Mouse (Mus musculus) layer of hippocampus, postnatal 10 days (tissue): ENCODE data around the gene Slpi. TPM values are rescaled to one million over a fixed set of nuclear protein-coding genes. Genes with fewer than 3 reads are reported as not detected.
"Not testable (repeated sequence)": the region's sequence is repeated elsewhere in the genome, so short reads cannot be mapped to it uniquely, and the experiment has no call there.

Source experiments
- DNase-seq, 2 experiments: peaks; one replicate each; pipeline ENCODE4 v3.0.0; 2021; ENCODE audit warnings: low spot score in 2 of 2
- microRNA-seq, 2 experiments: library from miRNA; unstranded; fragments of <30 nt; microRNA quantifications; one replicate each; pipeline ENCODE4 v1.2.0; 2021
- total RNA-seq, 2 experiments: library from RNA; stranded (reverse); gene quantifications; 2 replicates each; pipeline ENCODE4 v1.2.3; 2021

Slpi gene
- total RNA-seq, 2 experiments from 2014 or later: 1.0 to 1.4 TPM

DNA sequence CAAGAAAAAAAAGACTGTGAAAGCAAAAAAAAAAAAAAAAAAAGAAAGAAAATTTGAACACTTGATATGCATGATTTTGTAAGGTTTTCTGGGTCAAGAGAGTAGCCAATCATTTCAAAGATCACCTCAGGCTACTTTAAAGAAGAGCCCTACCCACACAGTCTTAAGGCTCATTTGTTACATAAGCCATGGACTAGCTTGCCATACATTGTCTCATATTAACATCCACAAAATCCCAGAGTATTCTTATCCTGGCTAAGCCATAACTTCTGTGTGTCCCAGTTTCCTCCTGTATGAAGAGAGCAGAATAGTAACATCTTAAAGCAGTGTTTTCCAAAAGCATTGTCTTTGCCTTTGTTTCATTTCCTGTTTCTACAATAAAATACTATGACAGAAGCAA is 73.4 kb downstream of the Slpi start:
- DNase-seq: not testable (repeated sequence)

DNA sequence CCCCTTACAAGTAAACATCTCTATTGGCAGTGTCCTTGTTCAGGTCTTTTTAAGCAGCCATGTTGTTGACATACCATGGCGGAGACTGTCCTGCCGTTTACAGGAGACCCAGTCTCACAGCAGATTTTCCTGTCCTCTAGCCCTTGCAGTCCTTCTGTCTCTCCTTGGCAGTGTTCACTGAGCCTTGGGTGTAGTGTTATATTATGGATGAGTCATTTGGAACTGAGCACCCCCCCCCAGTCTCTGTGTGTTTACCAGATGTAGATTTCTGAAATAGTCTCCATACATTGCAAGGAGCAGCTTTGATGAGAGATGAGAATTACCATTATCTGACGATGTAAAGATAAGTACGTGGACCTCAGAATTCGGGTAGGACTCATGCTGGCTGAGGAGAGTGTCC is 76.3 kb downstream of the Slpi start:
- no peak for DNase-seq

Small RNAs within 50 kb of the gene (microRNA-seq; reads per million reads assigned to microRNA genes)
- gene Mir7678: 0 reads per million in 2 experiments

Other genes with a start within 250 kb of the Slpi start
- gene Kcns1, start 218.0 kb downstream of the Slpi start, total RNA-seq: 1 to 10 TPM; 6.5 to 7.7 TPM
- gene Wfdc5, start 206.4 kb downstream of the Slpi start, total RNA-seq: not detected
- not detected for gene Wfdc12, start 198.5 kb downstream of the Slpi start, total RNA-seq
- gene Wfdc15a, start 189.0 kb downstream of the Slpi start, total RNA-seq: not detected
- gene Wfdc15b, start 167.4 kb downstream of the Slpi start, total RNA-seq: not detected
- gene Svs2, start 150.6 kb downstream of the Slpi start, total RNA-seq: not detected
- gene Svs3b, start 132.5 kb downstream of the Slpi start, total RNA-seq: not detected
- gene Svs4, start 110.6 kb downstream of the Slpi start, total RNA-seq: not detected
- not detected for gene Svs3a, start 99.8 kb downstream of the Slpi start, total RNA-seq
- gene Svs6, start 72.3 kb downstream of the Slpi start, total RNA-seq: not detected
- not detected for gene Svs5, start 56.4 kb downstream of the Slpi start, total RNA-seq
- under 1 TPM; 0.38 to 0.48 TPM for gene Rbpjl, start 14.0 kb upstream of the Slpi start, total RNA-seq
- gene Matn4, start 16.1 kb upstream of the Slpi start, total RNA-seq: 10 to 100 TPM; 20.4 to 25.9 TPM
- gene Sdc4, start 54.8 kb upstream of the Slpi start, total RNA-seq: 10 to 100 TPM; 74.2 to 83.4 TPM
- gene Sys1, start 67.9 kb upstream of the Slpi start, total RNA-seq: 10 to 100 TPM; 43.9 to 45.8 TPM
- gene Gm20458, start 71.9 kb upstream of the Slpi start, total RNA-seq: 10 to 100 TPM in 1 of 2 experiments, 1 to 10 TPM in 1; 4.1 to 17.9 TPM
- not detected for gene Trp53tg5, start 84.6 kb upstream of the Slpi start, total RNA-seq
- gene Dbndd2, start 97.0 kb upstream of the Slpi start, total RNA-seq: 10 to 100 TPM; 58.9 to 61.0 TPM
- 100 to 1,000 TPM; 106 to 109 TPM for gene Pigt, start 108.4 kb upstream of the Slpi start, total RNA-seq
- under 1 TPM in 1 of 2 experiments, not detected in 1; 0.73 TPM for gene Wfdc2, start 173.3 kb upstream of the Slpi start, total RNA-seq
- not detected for gene Spint3, start 184.4 kb upstream of the Slpi start, total RNA-seq
- 1 to 10 TPM in 1 of 2 experiments, under 1 TPM in 1; 0.78 to 2.2 TPM for gene Wfdc6a, start 196.4 kb upstream of the Slpi start, total RNA-seq
- not detected for gene Eppin, start 204.5 kb upstream of the Slpi start, total RNA-seq
- gene Wfdc6b, start 224.4 kb upstream of the Slpi start, total RNA-seq: not detected
- not detected for gene Wfdc8, start 224.5 kb upstream of the Slpi start, total RNA-seq
- gene Wfdc16, start 249.7 kb upstream of the Slpi start, total RNA-seq: not detected